Mouse (Mus musculus): Measurements from ENCODE around the gene Dmbt1.

DNA sequence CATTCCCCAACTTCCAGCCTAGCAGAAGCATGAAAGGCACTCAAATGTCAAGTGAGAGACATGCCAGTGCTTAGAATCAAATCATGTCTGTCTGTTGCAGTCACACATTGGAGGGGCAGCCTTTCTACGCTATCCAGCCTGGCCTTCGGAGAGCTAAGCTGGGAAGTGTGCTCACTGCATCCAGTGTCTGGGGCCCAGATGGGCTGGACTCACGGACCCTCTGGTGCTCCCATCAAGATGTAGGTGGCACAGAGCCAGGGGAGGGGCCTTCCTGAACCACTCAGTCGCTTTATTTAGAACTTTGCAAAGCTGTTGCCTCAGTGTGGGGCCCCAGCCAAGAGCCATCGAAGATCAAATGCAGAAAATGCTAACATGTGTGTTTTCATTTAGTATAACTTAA lies 43.7 kb upstream of the Dmbt1 start:
- TF ChIP-seq CTCF (IDR thresholded peaks at IDR 0.05; ENCODE audit: low read depth, low read length) (no peak), POLR2A (IDR thresholded peaks at IDR 0.05; ENCODE audit: borderline replicate concordance, low read depth, low read length) (no peak)

All from bone marrow macrophage, adult 2 months (primary cell).